In genomic region chr12:28831066-28831733, GRCm38 (mm10) we compare ENCODE assay signal across 9 mouse cellular contexts.
DNase-seq lines count a peak whose midpoint lies in the region; TF ChIP-seq lines count a peak whose summit lies in the region.
"Had no signal": no experiment of that assay in that cellular context is flagged by ENCODE, and none has a peak within 500 bp of the region (broad histone marks: within the 10 kb centered on the region; RNA-seq: fewer than 3 reads in every experiment).

No protein-coding gene starts in this region.

- H3K9me3 ChIP-seq in limb, embryonic 10.5 days (replicated peaks), result no peaks in the 10 kb centered on the region
- H3K9me3 ChIP-seq: embryonic facial prominence, embryonic 12.5 days had no signal

- TF ChIP-seq POLR2A in lung, adult 2 months (IDR thresholded peaks at IDR 0.05; ENCODE audit: borderline replicate concordance, extremely low read depth, low read depth, low read length), result no peak

- no peak for DNase-seq in lung, adult 2 months
- no peak for DNase-seq in lung, postnatal 25 days (ENCODE audit: low spot score)
- DNase-seq in adrenal gland, postnatal 14 days, result peak; percentile 84
- peak; percentile 35 for DNase-seq in fibroblast of lung, adult 2 months (ENCODE audit: low read depth)
- peak; percentile 29 for DNase-seq in kidney, adult 11 months
- DNase-seq in limb, embryonic 10.5 days (ENCODE audit: low spot score), result peak; percentile 72
- DNase-seq in ovary, postnatal 36 days (ENCODE audit: low spot score), result peak; percentile 78
- no peak for DNase-seq in spleen, postnatal 14 days (ENCODE audit: low spot score in 2 of 2)

- peaks cover 4% of the 10 kb centered on the region; the same call in 1 of the 2 replicates for H3K36me3 ChIP-seq in limb, embryonic 10.5 days
- H3K36me3 ChIP-seq: embryonic facial prominence, embryonic 12.5 days had no signal

- H3K4me1 ChIP-seq in lung, adult 2 months (ENCODE audit: control insufficient read depth, insufficient read depth, low read length), result no peaks in the 10 kb centered on the region
- H3K4me1 ChIP-seq in limb, embryonic 10.5 days, result no peaks in the 10 kb centered on the region
- H3K4me1 ChIP-seq: embryonic facial prominence, embryonic 12.5 days had no signal

- no peak overlapping the region for H3K27ac ChIP-seq in limb, embryonic 10.5 days
- H3K27ac ChIP-seq: embryonic facial prominence, embryonic 12.5 days had no signal

- WGBS in lung, adult 2 months, result 48% methylated on average over 7 of the region's 7 CpGs
- 37% methylated on average over 7 of the region's 7 CpGs for WGBS in limb, embryonic 10.5 days

- TF ChIP-seq CTCF in lung, adult 2 months (IDR thresholded peaks at IDR 0.05; ENCODE audit: insufficient read depth, low read length), result peak; percentile 27; the same call in 1 of the 2 replicates

- no peak overlapping the region for H3K4me3 ChIP-seq in lung, adult 2 months (replicated peaks; ENCODE audit: extremely low read depth, low read depth, low read length)
- H3K4me3 ChIP-seq in limb, embryonic 10.5 days, result no peak overlapping the region
- H3K4me3 ChIP-seq: embryonic facial prominence, embryonic 12.5 days had no signal

- no peaks in the 10 kb centered on the region for H3K27me3 ChIP-seq in limb, embryonic 10.5 days (ENCODE audit: low read depth, poor library complexity, severe bottlenecking)
- H3K27me3 ChIP-seq: embryonic facial prominence, embryonic 12.5 days had no signal

Comparison
In these comparisons a context has a peak if more than half of its experiments do, and no peak if none do; other contexts are left out.
1. DNase-seq: peak in adrenal gland, postnatal 14 days (single experiment), fibroblast of lung, adult 2 months (single experiment), kidney, adult 11 months (single experiment), limb, embryonic 10.5 days (single experiment) and ovary, postnatal 36 days (single experiment); none in lung, adult 2 months (single experiment), lung, postnatal 25 days (single experiment) and spleen, postnatal 14 days (0 of 2).